32 mouse cellular contexts compared by ENCODE assay signal in the genomic region with DNA sequence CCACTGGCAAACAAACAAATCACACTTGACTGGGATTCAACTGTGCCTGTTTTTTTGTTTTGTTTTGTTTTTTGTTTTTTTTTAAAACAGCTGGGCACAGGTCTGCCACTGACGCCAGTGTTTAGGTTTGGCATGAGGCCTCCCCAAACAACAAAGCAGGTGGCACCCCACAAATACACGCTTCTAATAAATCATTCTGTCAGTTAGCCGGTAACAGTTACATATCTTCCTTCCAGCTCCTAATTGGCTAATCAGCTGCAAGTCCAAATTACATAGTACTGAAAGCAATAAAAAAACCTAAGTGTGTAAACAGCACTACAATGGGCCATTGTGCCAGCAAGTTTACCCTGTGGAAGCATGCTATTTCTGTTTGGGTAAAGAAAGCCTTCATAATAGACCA. TPM values are rescaled to one million over a fixed set of nuclear protein-coding genes. Genes with fewer than 3 reads are reported as not detected.
DNase-seq lines count a peak whose midpoint lies in the region; ATAC-seq and TF ChIP-seq lines count a peak whose summit lies in the region.
"Had no signal": no experiment of that assay in that cellular context is flagged by ENCODE, and none has a peak within 500 bp of the region (broad histone marks: within the 10 kb centered on the region; RNA-seq: fewer than 3 reads in every experiment).

No protein-coding gene starts in this region.

- H3K4me2 ChIP-seq in forebrain, embryonic 14.5 days (ENCODE audit: low read length): no peak overlapping the region
- H3K4me2 ChIP-seq in forebrain, embryonic 11.5 days (ENCODE audit: low read depth, low read length, severe bottlenecking): no peak overlapping the region
- H3K4me2 ChIP-seq in neural tube, embryonic 11.5 days (ENCODE audit: low read depth): no peak overlapping the region
- no peak overlapping the region for H3K4me2 ChIP-seq in neural tube, embryonic 15.5 days
- H3K4me2 ChIP-seq in forebrain, embryonic 16.5 days (ENCODE audit: low read length): no peak overlapping the region
- H3K4me2 ChIP-seq in intestine, postnatal 0 days (replicated peaks; ENCODE audit: low read depth): peak overlapping the region; percentile 46
- H3K4me2 ChIP-seq: embryonic facial prominence, embryonic 13.5 days; kidney, embryonic 15.5 days; liver, embryonic 15.5 days; lung, embryonic 15.5 days had no signal

- ATAC-seq in forebrain, embryonic 14.5 days: peak; percentile 68
- no peak for ATAC-seq in forebrain, embryonic 11.5 days (replicated peaks; ENCODE audit: low FRiP score)
- no peak for ATAC-seq in neural tube, embryonic 11.5 days (ENCODE audit: insufficient read depth, low FRiP score, low TSS enrichment)
- no peak for ATAC-seq in neural tube, embryonic 15.5 days (ENCODE audit: low FRiP score)
- ATAC-seq in forebrain, embryonic 16.5 days: peak; percentile 59; the same call in 1 of the 2 replicates
- peak; percentile 79 for ATAC-seq in intestine, postnatal 0 days
- ATAC-seq: inflammation-experienced regulatory T-cells, adult 6 months had no signal

- no peak overlapping the region for H3K27ac ChIP-seq in forebrain, embryonic 14.5 days (ENCODE audit: low read depth, low read length)
- no peak overlapping the region for H3K27ac ChIP-seq in forebrain, embryonic 11.5 days (ENCODE audit: low read depth, low read length)
- H3K27ac ChIP-seq in neural tube, embryonic 11.5 days (ENCODE audit: low read depth, low read length): no peak overlapping the region
- no peak overlapping the region for H3K27ac ChIP-seq in neural tube, embryonic 15.5 days (replicated peaks)
- H3K27ac ChIP-seq in forebrain, embryonic 16.5 days (ENCODE audit: low read length): no peak overlapping the region
- H3K27ac ChIP-seq in intestine, postnatal 0 days (ENCODE audit: low read depth, low read length): no peak overlapping the region
- H3K27ac ChIP-seq: embryonic facial prominence, embryonic 13.5 days; kidney, embryonic 15.5 days; left cerebral cortex, adult 2 months; liver, embryonic 15.5 days; lung, embryonic 15.5 days; stomach, postnatal 0 days had no signal

- WGBS in forebrain, embryonic 14.5 days: 6% methylated on average over 3 of the region's 3 CpGs
- 33% methylated on average over 3 of the region's 3 CpGs for WGBS in forebrain, embryonic 11.5 days
- WGBS in neural tube, embryonic 11.5 days: 22% methylated on average over 3 of the region's 3 CpGs
- WGBS in neural tube, embryonic 15.5 days: 14% methylated on average over 3 of the region's 3 CpGs
- 2% methylated on average over 3 of the region's 3 CpGs for WGBS in forebrain, embryonic 16.5 days
- WGBS in intestine, postnatal 0 days: 14% methylated on average over 3 of the region's 3 CpGs

- no peaks in the 10 kb centered on the region for H3K9me3 ChIP-seq in forebrain, embryonic 14.5 days (replicated peaks; ENCODE audit: control insufficient read depth, low read length)
- no peaks in the 10 kb centered on the region for H3K9me3 ChIP-seq in forebrain, embryonic 11.5 days (ENCODE audit: control insufficient read depth, low read length)
- H3K9me3 ChIP-seq in neural tube, embryonic 11.5 days (ENCODE audit: control insufficient read depth, low read length): peaks cover 3% of the 10 kb centered on the region; the same call in 1 of the 2 replicates
- H3K9me3 ChIP-seq in neural tube, embryonic 15.5 days (replicated peaks): no peaks in the 10 kb centered on the region
- H3K9me3 ChIP-seq in forebrain, embryonic 16.5 days (ENCODE audit: control insufficient read depth, low read length): no peaks in the 10 kb centered on the region
- H3K9me3 ChIP-seq in intestine, postnatal 0 days (ENCODE audit: control insufficient read depth): no peaks in the 10 kb centered on the region
- H3K9me3 ChIP-seq: embryonic facial prominence, embryonic 13.5 days; G1E; kidney, embryonic 15.5 days; liver, embryonic 15.5 days; lung, embryonic 15.5 days had no signal

- H3K36me3 ChIP-seq in forebrain, embryonic 14.5 days (ENCODE audit: control insufficient read depth, insufficient read depth, low read length): no peaks in the 10 kb centered on the region
- no peaks in the 10 kb centered on the region for H3K36me3 ChIP-seq in forebrain, embryonic 11.5 days (ENCODE audit: control insufficient read depth, insufficient read depth, low read length)
- H3K36me3 ChIP-seq in neural tube, embryonic 11.5 days (ENCODE audit: control insufficient read depth, insufficient read depth, low read length): no peaks in the 10 kb centered on the region
- H3K36me3 ChIP-seq in neural tube, embryonic 15.5 days: no peaks in the 10 kb centered on the region
- H3K36me3 ChIP-seq in forebrain, embryonic 16.5 days (ENCODE audit: control insufficient read depth, insufficient read depth): no peaks in the 10 kb centered on the region
- H3K36me3 ChIP-seq in intestine, postnatal 0 days (ENCODE audit: control insufficient read depth, insufficient read depth): no peaks in the 10 kb centered on the region
- H3K36me3 ChIP-seq: embryonic facial prominence, embryonic 13.5 days; G1E; kidney, embryonic 15.5 days; liver, embryonic 15.5 days; lung, embryonic 15.5 days had no signal

- no peak overlapping the region for H3K9ac ChIP-seq in forebrain, embryonic 14.5 days (ENCODE audit: low read length)
- no peak overlapping the region for H3K9ac ChIP-seq in forebrain, embryonic 11.5 days (ENCODE audit: low read length)
- no peak overlapping the region for H3K9ac ChIP-seq in neural tube, embryonic 11.5 days (ENCODE audit: low read length)
- H3K9ac ChIP-seq in neural tube, embryonic 15.5 days (replicated peaks): no peak overlapping the region
- no peak overlapping the region for H3K9ac ChIP-seq in forebrain, embryonic 16.5 days (replicated peaks; ENCODE audit: low read depth, low read length)
- no peak overlapping the region for H3K9ac ChIP-seq in intestine, postnatal 0 days (ENCODE audit: low read depth, low read length)
- H3K9ac ChIP-seq: embryonic facial prominence, embryonic 13.5 days; kidney, embryonic 15.5 days; liver, embryonic 15.5 days; lung, embryonic 15.5 days had no signal

- peak; percentile 44 for DNase-seq in forebrain, embryonic 14.5 days (ENCODE audit: low spot score)
- DNase-seq in forebrain, embryonic 11.5 days (ENCODE audit: low spot score): no peak
- DNase-seq in neural tube, embryonic 11.5 days (ENCODE audit: low spot score): peak; percentile 22
- DNase-seq in adrenal gland, adult 2 months: no peak
- DNase-seq in lung, postnatal 36 days: no peak
- DNase-seq: adrenal gland, adult 8-10 months; B cell, adult 2 months; cerebellum, adult 8-10 months; cerebellum, postnatal 36 days; embryo, embryonic 11 days; heart, adult 18-20 months; heart, postnatal 36 days; kidney, postnatal 36 days; liver; lung, postnatal 4 days; midbrain, embryonic 14.5 days; right cerebral cortex, postnatal 14 days; thymus, adult 2 months; thymus, postnatal 4 days had no signal

- no peak for TF ChIP-seq CTCF in intestine, postnatal 0 days (IDR thresholded peaks at IDR 0.05; ENCODE audit: low read depth)

- H3K4me3 ChIP-seq in forebrain, embryonic 14.5 days (ENCODE audit: low read depth, low read length): no peak overlapping the region
- H3K4me3 ChIP-seq in forebrain, embryonic 11.5 days (ENCODE audit: low read depth, low read length): no peak overlapping the region
- no peak overlapping the region for H3K4me3 ChIP-seq in neural tube, embryonic 11.5 days (ENCODE audit: low read depth, low read length)
- no peak overlapping the region for H3K4me3 ChIP-seq in neural tube, embryonic 15.5 days (replicated peaks)
- no peak overlapping the region for H3K4me3 ChIP-seq in forebrain, embryonic 16.5 days (replicated peaks; ENCODE audit: low read length)
- H3K4me3 ChIP-seq in intestine, postnatal 0 days (ENCODE audit: low read depth, low read length): no peak overlapping the region; the same call in 1 of the 2 replicates
- H3K4me3 ChIP-seq: embryonic facial prominence, embryonic 13.5 days; erythroblast, embryonic 14.5 days; kidney, embryonic 15.5 days; left cerebral cortex, adult 2 months; liver, embryonic 15.5 days; lung, embryonic 15.5 days had no signal

- H3K27me3 ChIP-seq in forebrain, embryonic 14.5 days (replicated peaks; ENCODE audit: control insufficient read depth, insufficient read depth, low read length): no peaks in the 10 kb centered on the region
- no peaks in the 10 kb centered on the region for H3K27me3 ChIP-seq in forebrain, embryonic 11.5 days (ENCODE audit: control insufficient read depth, insufficient read depth, low read length)
- H3K27me3 ChIP-seq in neural tube, embryonic 11.5 days (ENCODE audit: control insufficient read depth, insufficient read depth, low read length): no peaks in the 10 kb centered on the region
- H3K27me3 ChIP-seq in neural tube, embryonic 15.5 days (replicated peaks): no peaks in the 10 kb centered on the region
- H3K27me3 ChIP-seq in forebrain, embryonic 16.5 days (replicated peaks; ENCODE audit: control insufficient read depth, insufficient read depth, low read length): no peaks in the 10 kb centered on the region
- no peaks in the 10 kb centered on the region for H3K27me3 ChIP-seq in intestine, postnatal 0 days (replicated peaks; ENCODE audit: control insufficient read depth, insufficient read depth, low read length)
- H3K27me3 ChIP-seq: CH12.LX; embryonic facial prominence, embryonic 13.5 days; kidney, embryonic 15.5 days; liver, embryonic 15.5 days; lung, embryonic 15.5 days had no signal

- no peaks in the 10 kb centered on the region for H3K4me1 ChIP-seq in forebrain, embryonic 14.5 days (ENCODE audit: control insufficient read depth, insufficient read depth, low read length)
- no peaks in the 10 kb centered on the region for H3K4me1 ChIP-seq in forebrain, embryonic 11.5 days (replicated peaks; ENCODE audit: control insufficient read depth, insufficient read depth, low read length)
- peaks cover 3% of the 10 kb centered on the region for H3K4me1 ChIP-seq in neural tube, embryonic 11.5 days (ENCODE audit: control insufficient read depth, insufficient read depth, low read length)
- peaks cover 10% of the 10 kb centered on the region for H3K4me1 ChIP-seq in neural tube, embryonic 15.5 days
- 0 out of 2 replicates have a peak, but pooled peaks cover 3% of the 10 kb centered on the region for H3K4me1 ChIP-seq in forebrain, embryonic 16.5 days (replicated peaks; ENCODE audit: control insufficient read depth, insufficient read depth, low read length)
- no peaks in the 10 kb centered on the region for H3K4me1 ChIP-seq in intestine, postnatal 0 days (replicated peaks; ENCODE audit: control insufficient read depth, insufficient read depth, low read length)
- H3K4me1 ChIP-seq: liver, embryonic 15.5 days had no signal

RNA-seq across cellular contexts. Expression of a gene that starts 18.7 kb away (rescaled TPM):
- 59.5 and 65.3 TPM in 2 replicates for polyA plus RNA-seq in forebrain, embryonic 14.5 days (2014; fragmentation: Nextera tagmentation; extraction: Ambion mirVana)
- 22.0 and 31.7 TPM in 2 replicates for polyA plus RNA-seq in forebrain, embryonic 11.5 days (2014; fragmentation: Nextera tagmentation; extraction: Ambion mirVana)
- polyA plus RNA-seq in neural tube, embryonic 11.5 days (2014; fragmentation: Nextera tagmentation; extraction: Ambion mirVana): 35.4 and 44.1 TPM in 2 replicates
- 104 and 112 TPM in 2 replicates for polyA plus RNA-seq in neural tube, embryonic 15.5 days (2015; fragmentation: Nextera tagmentation; extraction: Ambion mirVana)
- 72.1 and 78.0 TPM in 2 replicates for polyA plus RNA-seq in forebrain, embryonic 16.5 days (2015; fragmentation: Nextera tagmentation; extraction: Ambion mirVana)
- polyA plus RNA-seq in intestine, postnatal 0 days (2015; fragmentation: Nextera tagmentation; extraction: Ambion mirVana): 88.3 and 92.9 TPM in 2 replicates
- total RNA-seq in adrenal gland, adult 2 months (2021): 10 to 100 TPM; 28.4 to 37.4 TPM
- 40.4 and 42.6 TPM in 2 replicates for polyA plus RNA-seq in adrenal gland, adult 2 months (2012; rRNA removed)
- polyA plus RNA-seq: G1E had no signal

Comparison
In these comparisons a context has a peak if more than half of its experiments do, and no peak if none do; other contexts are left out.
1. ATAC-seq: peak in forebrain, embryonic 14.5 days (single experiment), forebrain, embryonic 16.5 days (single experiment) and intestine, postnatal 0 days (single experiment); none in forebrain, embryonic 11.5 days (single experiment), neural tube, embryonic 11.5 days (single experiment) and neural tube, embryonic 15.5 days (single experiment).
2. DNase-seq: peak in forebrain, embryonic 14.5 days (single experiment) and neural tube, embryonic 11.5 days (single experiment); none in forebrain, embryonic 11.5 days (single experiment), adrenal gland, adult 2 months (single experiment) and lung, postnatal 36 days (single experiment).